Mouse (Mus musculus) limb, embryonic 15.5 days (tissue): ENCODE data around the gene Polr2a. TPM values are rescaled to one million over a fixed set of nuclear protein-coding genes. Genes with fewer than 3 reads are reported as not detected.
"Not testable (repeated sequence)": the region's sequence is repeated elsewhere in the genome, so short reads cannot be mapped to it uniquely, and the experiment has no call there.

Experiments used
- ATAC-seq: fragments of 200-750 bp; cut with Nextera tagmentation; 2 replicates; pipeline ENCODE4 v1.8.0; 2017; ENCODE audit warnings: low read depth, moderate TSS enrichment; ENCODE audit not compliant: insufficient number of reproducible peaks, low FRiP score, low TSS enrichment
- H3K27ac ChIP-seq: fragments of 300-500 bp; sonication (generic); 2 replicates; pipeline ENCODE4 v1.5.1; 2015; ENCODE audit warnings: moderate library complexity, mild to moderate bottlenecking, inconsistent platforms
- H3K27me3 ChIP-seq: fragments of 300-500 bp; sonication (generic); 2 replicates; pipeline ENCODE4 v1.6.1; 2015; ENCODE audit warnings: inconsistent platforms
- H3K36me3 ChIP-seq: fragments of 300-500 bp; sonication (generic); 2 replicates; pipeline ENCODE4 v1.6.1; 2015; ENCODE audit warnings: inconsistent platforms
- H3K4me1 ChIP-seq: fragments of 300-500 bp; sonication (generic); 2 replicates; pipeline ENCODE4 v1.6.1; 2015; ENCODE audit warnings: inconsistent platforms
- H3K4me2 ChIP-seq: fragments of 300-500 bp; sonication (generic); 2 replicates; pipeline ENCODE4 v1.6.1; 2015; ENCODE audit warnings: mild to moderate bottlenecking, inconsistent platforms
- H3K4me3 ChIP-seq: fragments of 300-500 bp; sonication (generic); 2 replicates; pipeline ENCODE4 v1.5.1; 2015; ENCODE audit warnings: mild to moderate bottlenecking, inconsistent platforms
- H3K9ac ChIP-seq: fragments of 300-500 bp; sonication (generic); 2 replicates; pipeline ENCODE4 v1.6.1; 2015; ENCODE audit warnings: inconsistent platforms
- H3K9me3 ChIP-seq: fragments of 300-500 bp; sonication (generic); 2 replicates; pipeline ENCODE4 v1.6.1; 2016; ENCODE audit warnings: inconsistent platforms
- WGBS: fragments of 180-500 bp; shearing (Covaris S2); methylation state at CpG from one replicate; pipeline ENCODE4 v1.1.7; 2015; 5-methylcytosine and 5-hydroxymethylcytosine counted together
- polyA plus RNA-seq: library from polyadenylated mRNA; unstranded; fragments of >200 nt; fragmentation: Nextera tagmentation; extraction: Ambion mirVana; gene quantifications from 2 replicates; pipeline ENCODE4 v1.2.1, GENCODE M21; 2015

The Polr2a gene
- polyA plus RNA-seq, 1 experiment from 2014 or later, result 20.0 TPM

DNA sequence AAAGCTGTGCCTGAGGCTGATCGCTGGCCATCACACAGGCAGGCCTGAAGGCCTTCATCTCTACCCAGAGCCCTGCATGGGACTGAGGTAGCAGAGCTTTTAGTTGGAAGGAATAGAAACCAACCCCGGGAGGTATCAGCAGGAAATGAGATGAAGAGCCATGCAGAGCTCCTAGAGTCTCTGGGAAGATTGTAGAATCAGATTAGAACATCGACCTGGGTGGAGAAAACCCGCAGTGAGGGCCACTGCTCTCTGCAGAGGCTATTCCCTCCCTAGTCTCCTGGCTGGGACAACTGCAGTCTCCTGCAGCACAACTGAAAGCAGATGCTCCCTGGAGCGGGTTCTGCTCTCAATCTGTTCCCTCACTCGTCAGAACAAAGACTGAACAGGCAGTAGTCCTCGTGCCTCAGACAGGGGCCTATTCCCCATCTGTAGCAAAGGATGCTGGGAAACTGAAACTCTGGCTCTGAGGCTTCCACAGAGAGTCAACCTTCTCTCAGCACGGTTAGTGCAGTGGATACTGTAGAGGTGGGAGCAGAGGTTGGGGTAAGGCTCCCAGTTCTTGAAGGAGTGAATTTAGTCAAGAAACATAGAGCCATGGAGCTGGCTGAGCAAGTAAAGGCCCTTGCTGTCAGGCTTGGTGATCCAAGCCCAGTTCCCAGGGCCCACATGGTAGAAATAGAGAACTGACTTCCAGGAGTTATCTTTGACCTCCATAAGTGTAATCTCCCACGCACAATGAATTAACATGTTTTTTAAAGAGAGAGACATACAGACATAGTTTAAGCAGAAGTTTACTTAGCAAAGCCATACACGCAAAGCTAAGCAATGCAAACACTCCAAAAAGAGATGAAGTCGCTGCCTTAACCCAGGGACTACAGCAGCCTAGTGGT is 48.6 kb downstream of the Polr2a start:
- H3K36me3 ChIP-seq, result no peaks in the 10 kb centered on the region
- peaks cover 7% of the 10 kb centered on the region for H3K4me1 ChIP-seq
- 50% methylated on average over 11 of the region's 11 CpGs for WGBS
- H3K9me3 ChIP-seq, result no peaks in the 10 kb centered on the region
- no peak overlapping the region for H3K4me2 ChIP-seq
- no peak overlapping the region for H3K9ac ChIP-seq
- no peaks in the 10 kb centered on the region for H3K27me3 ChIP-seq
- H3K4me3 ChIP-seq, result no peak overlapping the region
- no peak for ATAC-seq
- H3K27ac ChIP-seq, result peak overlapping the region; percentile 30; the same call in 1 of the 2 replicates

GRCm38 (mm10) chr11:69708614-69709265 is 49.7 kb downstream of the Polr2a start:
- Histone ChIP-seq H3K9me3 (no peaks in the 10 kb centered on the region), H3K27ac (no peak overlapping the region), H3K36me3 (no peaks in the 10 kb centered on the region), H3K4me2 (no peak overlapping the region), H3K27me3 (no peaks in the 10 kb centered on the region), H3K4me3 (no peak overlapping the region), H3K9ac (no peak overlapping the region), H3K4me1 (peaks cover 4% of the 10 kb centered on the region; the same call in 1 of the 2 replicates)
- no peak for ATAC-seq
- 73% methylated on average over 3 of the region's 3 CpGs for WGBS

GRCm38 (mm10) chr11:69707873-69708381 is 50.5 kb downstream of the Polr2a start:
- no peaks in the 10 kb centered on the region for H3K27me3 ChIP-seq
- ATAC-seq, result no peak
- WGBS, result 84% methylated on average over 4 of the region's 4 CpGs
- no peak overlapping the region for H3K9ac ChIP-seq
- no peaks in the 10 kb centered on the region for H3K9me3 ChIP-seq
- no peak overlapping the region for H3K27ac ChIP-seq
- no peak overlapping the region for H3K4me2 ChIP-seq
- H3K4me3 ChIP-seq, result no peak overlapping the region
- peaks cover 4% of the 10 kb centered on the region; the same call in 1 of the 2 replicates for H3K4me1 ChIP-seq
- no peaks in the 10 kb centered on the region for H3K36me3 ChIP-seq

DNA sequence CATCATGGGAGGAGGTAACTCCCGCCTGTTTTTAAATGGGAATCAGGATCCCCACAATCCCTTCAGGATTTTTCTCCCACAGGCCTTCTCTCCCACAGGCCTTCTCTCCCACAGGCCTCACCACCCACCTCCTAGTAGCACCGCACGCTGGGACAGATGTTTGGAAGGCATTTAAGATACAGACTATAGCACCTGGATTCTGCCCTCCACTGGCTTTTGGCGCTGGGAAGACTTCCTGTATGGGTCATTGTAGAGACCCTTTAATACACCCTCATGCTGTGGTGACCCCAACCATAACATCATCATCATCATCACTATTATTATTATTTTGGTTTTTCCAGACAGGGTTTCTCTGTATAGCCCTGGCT is 51.0 kb downstream of the Polr2a start:
- no peaks in the 10 kb centered on the region for H3K36me3 ChIP-seq
- peaks cover 4% of the 10 kb centered on the region; the same call in 1 of the 2 replicates for H3K4me1 ChIP-seq
- H3K27me3 ChIP-seq, result no peaks in the 10 kb centered on the region
- WGBS, result 84% methylated on average over 4 of the region's 4 CpGs
- H3K9ac ChIP-seq, result no peak overlapping the region
- no peaks in the 10 kb centered on the region for H3K9me3 ChIP-seq
- H3K4me3 ChIP-seq, result no peak overlapping the region
- ATAC-seq, result no peak
- no peak overlapping the region for H3K27ac ChIP-seq
- no peak overlapping the region for H3K4me2 ChIP-seq

- Histone ChIP-seq H3K9me3 (no peaks in the 10 kb centered on the region), H3K36me3 (no peaks in the 10 kb centered on the region), H3K27me3 (no peaks in the 10 kb centered on the region), H3K4me3 (no peak overlapping the region), H3K27ac (no peak overlapping the region), H3K4me1 (peaks cover 4% of the 10 kb centered on the region; the same call in 1 of the 2 replicates), H3K9ac (no peak overlapping the region), H3K4me2 (no peak overlapping the region)
- no peak for ATAC-seq
- WGBS, result 43% methylated on average over 6 of the region's 6 CpGs
These were observed 51.5 kb downstream of the Polr2a start for GRCm38 (mm10) chr11:69706775-69707479.

DNA sequence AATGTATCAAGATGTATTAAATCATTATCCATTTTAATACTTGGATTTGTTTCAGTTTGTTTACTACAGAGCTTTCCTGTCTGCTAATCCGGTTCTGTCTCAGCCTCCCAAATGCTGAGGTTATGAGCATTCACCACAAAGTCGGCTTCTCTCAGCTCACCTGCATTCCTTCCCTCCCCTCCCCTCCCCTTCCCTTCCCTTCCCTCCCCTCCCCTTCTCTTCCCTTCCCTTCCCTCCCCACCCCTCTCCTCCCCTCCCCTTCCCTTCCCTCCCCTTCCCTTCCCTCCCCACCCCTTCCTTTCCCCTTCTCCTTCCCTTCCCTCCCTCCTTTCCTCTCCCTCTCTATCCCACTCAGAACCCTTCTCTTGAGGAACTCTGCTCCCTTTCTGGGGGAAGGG is 53.8 kb downstream of the Polr2a start:
- Histone ChIP-seq H3K9ac (no peak overlapping the region), H3K4me1 (peaks cover 3% of the 10 kb centered on the region; the same call in 1 of the 2 replicates), H3K4me2 (no peak overlapping the region), H3K9me3 (no peaks in the 10 kb centered on the region), H3K36me3 (no peaks in the 10 kb centered on the region), H3K4me3 (no peak overlapping the region), H3K27ac (no peak overlapping the region), H3K27me3 (no peaks in the 10 kb centered on the region)
- 28% methylated on average over 2 of the region's 2 CpGs for WGBS
- no peak for ATAC-seq

- Histone ChIP-seq H3K27ac (no peak overlapping the region), H3K36me3 (no peaks in the 10 kb centered on the region), H3K9me3 (no peaks in the 10 kb centered on the region), H3K4me2 (no peak overlapping the region), H3K9ac (no peak overlapping the region), H3K4me1 (no peaks in the 10 kb centered on the region), H3K4me3 (no peak overlapping the region), H3K27me3 (no peaks in the 10 kb centered on the region)
- ATAC-seq, result no peak
- 70% methylated on average over 8 of the region's 8 CpGs for WGBS
These were observed 54.4 kb downstream of the Polr2a start for GRCm38 (mm10) chr11:69703814-69704612.

DNA sequence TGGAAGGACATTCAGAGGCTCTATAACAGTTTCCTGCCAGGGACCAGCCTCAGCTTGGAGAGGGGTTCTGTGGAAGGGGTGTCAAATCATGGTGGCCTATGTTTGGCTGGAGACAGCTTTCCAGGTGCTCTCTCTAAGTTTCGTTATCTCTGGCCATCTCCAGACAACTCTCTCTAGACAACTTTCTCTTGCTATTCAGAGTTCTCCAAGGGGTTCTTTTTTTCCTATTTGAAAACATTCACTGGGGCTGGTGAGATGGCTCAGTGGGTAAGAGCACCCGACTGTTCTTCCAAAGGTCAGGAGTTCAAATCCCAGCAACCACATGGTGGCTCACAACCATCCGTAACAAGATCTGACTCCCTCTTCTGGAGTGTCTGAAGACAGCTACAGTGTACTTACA is 55.1 kb downstream of the Polr2a start:
- not testable (repeated sequence) for H3K4me1 ChIP-seq, H3K9me3 ChIP-seq, ATAC-seq, H3K36me3 ChIP-seq, H3K4me2 ChIP-seq, H3K9ac ChIP-seq, H3K27ac ChIP-seq, H3K27me3 ChIP-seq, H3K4me3 ChIP-seq
- WGBS, result 72% methylated on average over 3 of the region's 3 CpGs

- not testable (repeated sequence) for H3K27me3 ChIP-seq, H3K4me2 ChIP-seq, H3K4me1 ChIP-seq, H3K36me3 ChIP-seq, H3K9ac ChIP-seq, ATAC-seq, H3K27ac ChIP-seq, H3K9me3 ChIP-seq, H3K4me3 ChIP-seq
- WGBS, result 91% methylated on average over 10 of the region's 10 CpGs
These were observed 55.6 kb downstream of the Polr2a start for GRCm38 (mm10) chr11:69702886-69703285.

DNA sequence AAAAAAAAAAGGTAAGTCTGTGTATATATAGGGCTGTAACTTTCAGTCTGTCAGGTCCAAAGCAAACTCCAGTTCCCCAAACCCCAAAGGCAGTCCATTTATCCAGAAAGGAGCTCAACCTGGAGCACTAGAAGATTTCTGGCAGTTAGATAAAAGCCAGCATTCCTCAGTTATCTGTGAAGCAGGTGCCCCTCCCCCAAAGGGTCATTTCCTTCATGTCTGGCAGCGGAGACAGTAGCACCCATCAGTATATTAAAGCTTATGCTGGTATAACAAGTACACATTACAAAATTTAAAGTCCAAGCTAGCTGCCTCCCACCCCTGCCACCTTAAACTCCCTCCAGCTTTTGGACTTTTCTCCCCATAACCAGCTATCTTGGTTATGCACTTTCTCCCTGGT is 58.8 kb downstream of the Polr2a start:
- Histone ChIP-seq H3K4me2 (no peak overlapping the region), H3K4me3 (no peak overlapping the region), H3K27ac (no peak overlapping the region), H3K36me3 (no peaks in the 10 kb centered on the region), H3K27me3 (no peaks in the 10 kb centered on the region), H3K4me1 (peaks cover 14% of the 10 kb centered on the region), H3K9me3 (no peaks in the 10 kb centered on the region), H3K9ac (no peak overlapping the region)
- ATAC-seq, result no peak
- WGBS, result 54% methylated on average over 1 of the region's 1 CpGs

GRCm38 (mm10) chr11:69698574-69698973 is 59.9 kb downstream of the Polr2a start:
- WGBS, result 72% methylated on average over 5 of the region's 5 CpGs
- no peak overlapping the region for H3K4me2 ChIP-seq

More at GRCm38 (mm10) chr11:69698574-69698973, 59.9 kb downstream of the Polr2a start:
- ATAC-seq, result no peak
- H3K9ac ChIP-seq, result no peak overlapping the region
- no peaks in the 10 kb centered on the region for H3K36me3 ChIP-seq
- no peaks in the 10 kb centered on the region for H3K9me3 ChIP-seq
- no peaks in the 10 kb centered on the region for H3K27me3 ChIP-seq
- H3K27ac ChIP-seq, result no peak overlapping the region
- H3K4me3 ChIP-seq, result no peak overlapping the region
- peaks cover 14% of the 10 kb centered on the region for H3K4me1 ChIP-seq
